Mouse (Mus musculus): ENCODE measurements around the gene Mast4. TPM values are rescaled to one million over a fixed set of nuclear protein-coding genes. Genes with fewer than 3 reads are reported as not detected.

Mast4 gene
- polyA plus RNA-seq, 1 experiment from 2014 or later: 41.0 TPM

DNA sequence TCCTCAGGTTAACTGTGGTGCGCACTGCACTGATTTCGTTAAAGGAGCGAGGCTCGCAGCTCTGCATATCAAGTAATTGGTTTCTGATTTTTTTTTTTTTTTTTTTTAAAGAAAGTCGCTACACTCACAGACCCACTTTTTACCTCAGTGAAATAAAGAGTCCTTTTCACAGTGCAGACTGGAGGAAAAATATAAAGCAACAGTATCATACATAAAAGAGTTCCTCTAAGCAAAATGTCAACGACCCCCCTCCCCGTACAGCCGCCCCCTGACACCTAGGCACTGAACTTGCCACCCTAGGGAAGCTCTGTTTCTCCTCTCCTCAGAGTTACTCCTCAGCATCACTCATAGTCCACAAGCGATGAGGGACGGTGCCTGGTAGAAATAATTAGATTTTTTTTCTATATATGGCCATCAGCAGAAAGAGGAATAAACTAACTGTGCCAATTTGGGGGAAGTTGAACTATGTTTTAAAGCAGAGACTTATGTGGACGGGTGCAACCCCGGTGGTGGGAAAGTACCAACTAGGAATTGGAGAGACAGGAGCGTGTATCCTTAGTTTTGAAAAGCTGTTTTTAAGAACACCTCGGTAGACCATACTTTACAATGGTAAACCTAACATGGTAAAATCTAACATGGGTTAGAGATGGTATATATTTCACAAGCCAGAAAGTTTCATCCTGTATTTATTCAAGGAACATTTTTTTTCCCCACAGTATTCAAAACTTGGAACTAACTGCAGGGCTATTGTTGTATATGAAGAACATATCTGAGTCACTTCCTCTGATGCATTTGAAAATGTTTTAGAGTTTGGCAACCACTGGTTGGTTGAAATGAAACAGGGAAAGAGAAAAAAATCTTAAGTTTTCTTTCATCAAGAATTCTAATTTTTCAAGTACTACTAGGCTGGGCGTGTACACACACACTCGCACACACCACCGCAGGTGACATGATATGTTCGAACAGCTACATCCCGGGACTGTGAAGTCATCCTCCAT, 375.7 kb downstream of the Mast4 start:
- Histone ChIP-seq H3K27me3 (no peaks in the 10 kb centered on the region), H3K4me2 (peak overlapping the region; percentile 62), H3K9ac (peak overlapping the region; percentile 43), H3K4me3 (peak overlapping the region; percentile 46), H3K27ac (peak overlapping the region; percentile 90), H3K4me1 (replicated peaks) (peaks cover 34% of the 10 kb centered on the region), H3K9me3 (replicated peaks) (no peaks in the 10 kb centered on the region), H3K36me3 (no peaks in the 10 kb centered on the region)
- WGBS: 41% methylated on average over 19 of the region's 19 CpGs
- ATAC-seq (replicated peaks; ENCODE audit: insufficient number of reproducible peaks, insufficient read depth, low FRiP score, low read depth): no peak

DNA sequence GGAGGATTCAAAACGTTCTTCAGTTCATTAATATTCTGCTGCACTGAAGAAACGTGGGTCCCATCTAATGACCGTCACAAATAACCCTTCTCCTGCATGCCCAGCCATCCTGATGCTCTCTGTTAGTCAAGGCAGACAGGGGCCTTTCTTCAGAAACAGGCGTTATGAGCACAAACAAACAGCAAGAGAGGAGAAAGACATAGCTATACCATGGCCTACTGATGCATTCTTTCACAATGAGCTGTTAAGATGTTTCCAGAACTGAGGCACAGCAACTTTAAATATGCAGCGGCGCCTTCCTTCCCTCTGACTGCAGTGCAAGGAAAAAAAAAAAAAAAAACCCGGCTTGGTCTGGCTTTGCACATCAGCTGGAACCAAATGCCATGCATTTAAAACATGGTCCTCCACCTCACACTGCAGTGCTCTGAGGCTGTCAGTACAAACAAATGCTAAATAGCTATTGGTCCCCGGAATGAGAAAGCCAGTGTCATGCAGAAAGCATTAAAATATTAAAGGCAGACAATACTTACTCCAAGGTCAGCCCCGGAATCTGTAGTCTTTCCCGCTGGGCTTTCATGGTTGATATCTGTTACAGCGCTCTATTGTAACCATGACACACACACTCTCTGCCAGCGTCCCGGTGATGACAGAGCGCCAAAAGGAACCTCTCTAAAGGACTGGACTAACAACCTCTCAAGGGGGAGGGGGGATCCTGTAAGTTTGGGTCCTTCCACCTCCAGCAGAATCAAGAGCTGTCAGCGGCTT, 376.6 kb downstream of the Mast4 start:
- Histone ChIP-seq H3K36me3 (no peaks in the 10 kb centered on the region), H3K9ac (peak overlapping the region; percentile 43), H3K27ac (peak overlapping the region; percentile 90), H3K4me1 (replicated peaks) (peaks cover 34% of the 10 kb centered on the region), H3K9me3 (replicated peaks) (no peaks in the 10 kb centered on the region), H3K4me3 (peak overlapping the region; percentile 46), H3K27me3 (no peaks in the 10 kb centered on the region), H3K4me2 (peak overlapping the region; percentile 62)
- WGBS: 7% methylated on average over 15 of the region's 15 CpGs
- ATAC-seq (replicated peaks; ENCODE audit: insufficient number of reproducible peaks, insufficient read depth, low FRiP score, low read depth): peak; percentile 87

DNA sequence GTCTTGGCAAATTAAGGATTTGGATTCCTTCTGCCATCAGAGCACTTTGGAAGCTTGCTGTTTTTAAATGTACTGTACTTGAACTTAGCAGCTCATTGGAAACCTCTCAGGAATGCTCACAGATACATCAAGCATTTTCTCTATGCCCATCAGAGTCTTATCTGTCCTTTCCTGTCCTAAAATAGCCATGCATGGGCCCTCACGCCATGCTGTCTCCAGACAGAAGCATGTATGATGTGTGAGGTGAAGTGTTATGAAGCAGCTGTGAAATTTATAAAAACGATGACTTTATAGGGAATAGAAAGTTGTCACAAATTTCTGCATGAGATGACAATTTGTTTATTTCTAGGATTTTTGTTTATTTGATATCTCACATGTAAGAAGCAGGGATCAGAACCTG, 378.8 kb downstream of the Mast4 start:
- Histone ChIP-seq H3K4me3 (no peak overlapping the region), H3K9ac (no peak overlapping the region), H3K27ac (peak overlapping the region; percentile 80), H3K4me2 (peak overlapping the region; percentile 24), H3K27me3 (no peaks in the 10 kb centered on the region), H3K9me3 (replicated peaks) (no peaks in the 10 kb centered on the region), H3K36me3 (no peaks in the 10 kb centered on the region), H3K4me1 (replicated peaks) (peaks cover 34% of the 10 kb centered on the region)
- WGBS: 28% methylated on average over 2 of the region's 2 CpGs
- ATAC-seq (replicated peaks; ENCODE audit: insufficient number of reproducible peaks, insufficient read depth, low FRiP score, low read depth): 0 out of 2 replicates have a peak, but pooled peaks have one; percentile 44

DNA sequence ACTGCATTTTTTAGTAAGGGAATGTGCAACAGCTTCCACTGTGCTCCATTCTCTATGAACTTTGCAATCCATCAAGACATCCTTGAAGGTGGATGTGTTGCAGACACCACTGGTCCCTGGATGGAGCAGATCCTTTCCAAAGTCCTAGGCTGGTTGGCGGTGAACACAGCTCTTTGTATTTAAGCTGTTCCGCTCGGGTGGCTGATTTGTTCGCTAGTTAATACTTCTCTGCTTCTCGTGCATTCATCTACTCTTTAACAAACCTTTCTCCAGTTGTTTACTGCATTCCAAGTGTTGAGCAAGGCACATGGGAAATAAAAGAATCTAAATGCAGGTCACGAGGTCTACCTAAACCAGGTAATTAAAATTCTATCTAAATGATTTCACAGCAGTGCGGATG, 384.5 kb downstream of the Mast4 start:
- H3K4me3 ChIP-seq: no peak overlapping the region
- no peak overlapping the region for H3K27ac ChIP-seq
- no peaks in the 10 kb centered on the region for H3K27me3 ChIP-seq
- ATAC-seq (replicated peaks; ENCODE audit: insufficient number of reproducible peaks, insufficient read depth, low FRiP score, low read depth): no peak
- no peak overlapping the region for H3K4me2 ChIP-seq
- H3K9ac ChIP-seq: no peak overlapping the region
- no peaks in the 10 kb centered on the region for H3K9me3 ChIP-seq (replicated peaks)
- WGBS: 82% methylated on average over 7 of the region's 7 CpGs
- H3K36me3 ChIP-seq: no peaks in the 10 kb centered on the region
- H3K4me1 ChIP-seq (replicated peaks): peaks cover 33% of the 10 kb centered on the region

DNA sequence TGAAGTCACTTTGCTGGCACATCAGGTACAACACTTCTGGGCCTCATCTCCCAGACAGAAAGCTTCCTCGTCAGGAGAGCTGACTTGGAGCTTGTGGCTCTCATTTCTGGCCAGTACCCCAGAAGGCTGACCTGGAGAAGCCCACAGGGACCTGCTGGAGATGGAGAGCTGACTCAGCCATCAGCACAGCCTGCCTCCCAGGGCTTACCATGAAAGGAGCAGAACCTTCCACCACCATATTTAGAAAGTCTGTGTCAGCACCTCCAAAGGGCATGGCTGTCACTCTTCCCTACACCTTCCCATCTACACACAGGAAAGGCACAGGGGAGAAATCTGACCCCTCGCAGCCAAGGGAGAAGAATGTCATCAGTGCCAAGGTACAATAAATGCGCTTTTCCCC, 385.3 kb downstream of the Mast4 start:
- Histone ChIP-seq H3K27me3 (no peaks in the 10 kb centered on the region), H3K4me1 (replicated peaks) (peaks cover 28% of the 10 kb centered on the region), H3K4me2 (no peak overlapping the region), H3K4me3 (no peak overlapping the region), H3K9ac (no peak overlapping the region), H3K27ac (peak overlapping the region; percentile 68), H3K9me3 (replicated peaks) (no peaks in the 10 kb centered on the region), H3K36me3 (no peaks in the 10 kb centered on the region)
- peak; percentile 62; the same call in 1 of the 2 replicates for ATAC-seq (replicated peaks; ENCODE audit: insufficient number of reproducible peaks, insufficient read depth, low FRiP score, low read depth)
- 50% methylated on average over 3 of the region's 3 CpGs for WGBS

DNA sequence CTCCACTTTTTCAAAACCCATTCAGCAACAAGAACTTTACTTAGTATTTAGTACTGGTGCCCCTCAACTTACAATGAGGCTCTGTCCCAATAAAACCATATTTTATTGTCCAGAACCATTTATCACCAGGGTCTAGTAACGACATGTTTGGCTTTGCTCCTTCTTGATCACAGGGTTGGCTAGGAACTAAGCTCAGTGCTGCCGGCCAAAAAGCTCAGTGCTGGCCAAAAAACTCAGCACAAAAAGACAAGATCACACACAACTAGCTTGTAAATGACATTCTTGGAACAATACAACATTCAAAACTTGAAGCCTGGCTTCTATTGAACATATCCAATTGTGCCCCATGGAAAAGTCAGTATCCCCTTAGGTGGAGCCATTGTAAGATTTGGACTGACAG, 386.8 kb downstream of the Mast4 start:
- no peaks in the 10 kb centered on the region for H3K27me3 ChIP-seq
- no peak for ATAC-seq (replicated peaks; ENCODE audit: insufficient number of reproducible peaks, insufficient read depth, low FRiP score, low read depth)
- peaks cover 26% of the 10 kb centered on the region for H3K4me1 ChIP-seq (replicated peaks)
- no peak overlapping the region for H3K4me2 ChIP-seq
- no peak overlapping the region for H3K27ac ChIP-seq
- no peak overlapping the region for H3K4me3 ChIP-seq
- H3K9ac ChIP-seq: no peak overlapping the region
- no peaks in the 10 kb centered on the region for H3K36me3 ChIP-seq
- H3K9me3 ChIP-seq (replicated peaks): no peaks in the 10 kb centered on the region
- 69% methylated on average over 2 of the region's 2 CpGs for WGBS

DNA sequence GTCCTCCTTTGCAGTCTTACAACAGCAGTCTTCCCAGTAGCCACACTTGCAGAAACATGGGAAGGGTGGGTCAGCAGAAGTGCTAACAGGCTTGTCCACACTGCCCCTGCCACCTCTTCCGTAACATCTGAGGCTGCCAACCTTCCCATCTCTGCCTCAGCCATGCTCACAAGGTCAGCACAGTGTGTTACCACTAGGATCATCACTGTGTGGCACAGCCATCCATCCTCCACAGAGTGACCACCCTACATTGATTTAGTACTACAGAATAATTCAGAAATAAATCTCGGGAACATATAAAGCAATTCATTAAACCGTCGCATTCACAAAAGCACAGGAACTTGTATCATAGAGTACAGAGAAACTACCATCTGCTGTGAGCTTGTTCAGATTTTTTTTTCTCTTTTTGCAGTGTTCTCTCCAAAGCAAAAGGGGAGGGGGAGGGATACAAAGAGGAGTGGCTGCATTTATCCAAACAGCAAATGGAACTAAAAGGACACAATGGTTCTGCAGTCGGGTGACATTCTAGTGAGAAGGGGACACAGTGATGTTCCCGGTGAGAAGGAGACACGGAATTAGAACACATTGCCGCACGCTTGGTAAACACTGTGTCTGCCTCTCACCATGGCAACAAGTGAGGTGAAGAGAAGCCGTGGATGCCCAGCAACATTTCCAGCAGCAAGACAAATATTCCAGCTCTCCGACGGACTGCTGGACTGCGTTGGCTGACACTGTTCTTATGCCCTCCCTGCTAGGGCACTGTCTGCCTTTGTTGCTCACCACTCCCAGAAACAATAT, 388.1 kb downstream of the Mast4 start:
- Histone ChIP-seq H3K9ac (no peak overlapping the region), H3K4me1 (replicated peaks) (peaks cover 26% of the 10 kb centered on the region), H3K27ac (peak overlapping the region; percentile 49), H3K36me3 (no peaks in the 10 kb centered on the region), H3K9me3 (replicated peaks) (no peaks in the 10 kb centered on the region), H3K4me3 (no peak overlapping the region), H3K27me3 (no peaks in the 10 kb centered on the region), H3K4me2 (no peak overlapping the region)
- 64% methylated on average over 13 of the region's 13 CpGs for WGBS
- ATAC-seq (replicated peaks; ENCODE audit: insufficient number of reproducible peaks, insufficient read depth, low FRiP score, low read depth): no peak; the same call in 1 of the 2 replicates

DNA sequence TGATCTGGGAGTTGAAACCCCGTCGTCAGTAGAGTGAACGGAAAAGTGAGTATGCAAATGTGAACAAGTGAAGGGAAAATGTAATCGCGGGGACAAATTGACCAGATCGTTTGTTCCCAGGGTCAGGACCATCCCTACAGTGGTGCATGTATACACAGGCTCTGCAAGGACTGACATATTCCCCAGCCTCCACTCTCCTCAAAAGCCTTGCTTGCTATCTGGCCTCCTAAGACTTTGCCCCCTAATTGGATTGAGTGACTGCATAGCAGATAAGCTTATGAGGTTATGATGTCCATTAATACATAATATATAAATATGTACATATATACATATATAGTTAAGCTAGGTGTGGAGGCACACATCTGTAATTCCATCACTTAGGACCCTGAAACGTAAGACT, 388.8 kb downstream of the Mast4 start:
- Histone ChIP-seq H3K36me3 (no peaks in the 10 kb centered on the region), H3K9ac (no peak overlapping the region), H3K4me1 (replicated peaks) (peaks cover 26% of the 10 kb centered on the region), H3K27ac (peak overlapping the region; percentile 49; the same call in 1 of the 2 replicates), H3K9me3 (replicated peaks) (no peaks in the 10 kb centered on the region), H3K27me3 (no peaks in the 10 kb centered on the region), H3K4me3 (no peak overlapping the region), H3K4me2 (no peak overlapping the region)
- ATAC-seq (replicated peaks; ENCODE audit: insufficient number of reproducible peaks, insufficient read depth, low FRiP score, low read depth): no peak
- WGBS: 88% methylated on average over 7 of the region's 7 CpGs

DNA sequence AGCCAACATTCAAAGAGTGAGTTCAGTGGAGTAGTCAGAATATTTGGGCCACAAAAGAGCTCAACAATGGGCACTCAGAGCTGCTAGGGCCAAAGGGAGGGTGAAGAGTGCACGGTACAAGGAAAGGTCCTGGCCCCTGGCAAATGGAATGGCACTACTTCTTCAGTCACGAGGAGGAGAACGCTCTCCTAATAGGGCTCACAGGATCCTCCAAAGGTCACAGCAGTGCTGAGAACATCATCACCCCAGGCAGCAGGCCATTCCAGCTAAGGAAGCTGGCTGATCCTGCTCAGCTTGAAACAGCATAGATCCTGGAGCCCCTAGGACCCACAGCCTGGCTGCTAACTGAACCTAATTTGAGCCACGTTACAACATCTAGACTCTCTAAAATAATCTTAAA, 389.8 kb downstream of the Mast4 start:
- Histone ChIP-seq H3K4me2 (no peak overlapping the region), H3K4me3 (no peak overlapping the region), H3K9ac (no peak overlapping the region), H3K27ac (no peak overlapping the region), H3K4me1 (replicated peaks) (peaks cover 24% of the 10 kb centered on the region), H3K27me3 (no peaks in the 10 kb centered on the region), H3K36me3 (no peaks in the 10 kb centered on the region), H3K9me3 (replicated peaks) (no peaks in the 10 kb centered on the region)
- ATAC-seq (replicated peaks; ENCODE audit: insufficient number of reproducible peaks, insufficient read depth, low FRiP score, low read depth): no peak
- WGBS: 74% methylated on average over 4 of the region's 4 CpGs

DNA sequence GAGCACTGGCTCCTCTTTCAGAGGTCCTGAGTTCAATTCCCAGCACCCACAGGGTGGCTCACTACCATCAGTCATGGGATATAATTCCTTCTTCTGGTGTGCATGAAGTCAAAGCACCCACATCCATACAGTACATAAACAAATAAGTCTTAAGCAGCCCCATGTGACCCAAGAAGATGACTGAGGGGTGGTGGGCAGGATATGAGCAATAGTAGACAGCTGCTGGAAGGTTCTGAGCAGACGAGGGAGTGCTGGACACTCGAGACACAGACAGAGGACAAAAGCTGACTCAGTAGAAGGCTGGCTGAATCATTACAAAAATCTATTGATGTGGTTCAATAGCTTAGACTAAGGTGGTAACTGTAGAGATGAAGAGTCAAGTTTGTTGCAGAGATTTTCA, 391.7 kb downstream of the Mast4 start:
- WGBS: 88% methylated on average over 2 of the region's 2 CpGs
- Histone ChIP-seq H3K4me1 (replicated peaks) (peaks cover 21% of the 10 kb centered on the region), H3K4me2 (no peak overlapping the region), H3K9me3 (replicated peaks) (no peaks in the 10 kb centered on the region), H3K27me3 (no peaks in the 10 kb centered on the region), H3K27ac (no peak overlapping the region), H3K36me3 (no peaks in the 10 kb centered on the region), H3K9ac (no peak overlapping the region), H3K4me3 (no peak overlapping the region)
- no peak for ATAC-seq (replicated peaks; ENCODE audit: insufficient number of reproducible peaks, insufficient read depth, low FRiP score, low read depth)

DNA sequence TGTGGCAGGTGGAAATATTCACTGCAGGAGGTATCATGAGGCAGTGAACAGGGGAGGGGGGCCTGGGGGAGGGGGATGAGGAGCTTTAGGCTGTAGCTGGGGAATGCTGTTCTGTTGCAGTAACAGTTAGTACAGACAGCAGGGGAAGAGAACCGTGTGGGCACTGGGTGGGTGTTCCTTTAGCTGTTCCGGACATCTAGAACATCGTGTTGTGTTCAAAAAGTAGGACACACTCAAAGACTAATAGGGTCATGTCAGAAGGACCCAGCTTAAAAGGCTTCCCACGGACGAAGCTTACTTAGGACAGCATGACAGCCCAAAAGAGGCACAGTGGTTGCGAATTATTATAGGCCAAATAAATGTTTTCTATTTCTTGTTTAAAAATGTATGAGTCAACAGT, 393.8 kb downstream of the Mast4 start:
- H3K36me3 ChIP-seq: no peaks in the 10 kb centered on the region
- no peak overlapping the region for H3K4me2 ChIP-seq
- H3K27ac ChIP-seq: no peak overlapping the region
- ATAC-seq (replicated peaks; ENCODE audit: insufficient number of reproducible peaks, insufficient read depth, low FRiP score, low read depth): no peak
- H3K9me3 ChIP-seq (replicated peaks): no peaks in the 10 kb centered on the region
- 84% methylated on average over 6 of the region's 6 CpGs for WGBS
- H3K4me3 ChIP-seq: no peak overlapping the region
- no peak overlapping the region for H3K9ac ChIP-seq
- H3K27me3 ChIP-seq: no peaks in the 10 kb centered on the region
- peaks cover 12% of the 10 kb centered on the region; the same call in 1 of the 2 replicates for H3K4me1 ChIP-seq (replicated peaks)
